Mouse (Mus musculus) hindbrain, embryonic 15.5 days (tissue): ENCODE data around the gene Acox2. TPM values are rescaled to one million over a fixed set of nuclear protein-coding genes. Genes with fewer than 3 reads are reported as not detected.
"Not testable (repeated sequence)": the region's sequence is repeated elsewhere in the genome, so short reads cannot be mapped to it uniquely, and the experiment has no call there.

ENCODE experiments used
- ATAC-seq: fragments of 200-750 bp; cut with Nextera tagmentation; 2 replicates; pipeline ENCODE4 v1.8.0; 2017; ENCODE audit warnings: low read depth, moderate number of reproducible peaks, moderate TSS enrichment; ENCODE audit not compliant: low FRiP score
- H3K27ac ChIP-seq: fragments of 300-500 bp; sonication (generic); replicated peaks from 2 replicates; pipeline ENCODE4 v1.5.1; 2015; ENCODE audit warnings: mild to moderate bottlenecking, inconsistent platforms
- H3K27me3 ChIP-seq: fragments of 300-500 bp; sonication (generic); 2 replicates; pipeline ENCODE4 v1.6.1; 2015; ENCODE audit warnings: control low read depth, inconsistent platforms
- H3K36me3 ChIP-seq: fragments of 300-500 bp; sonication (generic); 2 replicates; pipeline ENCODE4 v1.6.1; 2015; ENCODE audit warnings: control low read depth, inconsistent platforms
- H3K4me1 ChIP-seq: fragments of 300-500 bp; sonication (generic); replicated peaks from 2 replicates; pipeline ENCODE4 v1.6.1; 2015; ENCODE audit warnings: control low read depth, inconsistent platforms
- H3K4me2 ChIP-seq: fragments of 300-500 bp; sonication (generic); 2 replicates; pipeline ENCODE4 v1.6.1; 2015; ENCODE audit warnings: moderate library complexity, mild to moderate bottlenecking, inconsistent platforms
- H3K4me3 ChIP-seq: fragments of 300-500 bp; sonication (generic); 2 replicates; pipeline ENCODE4 v1.5.1; 2015; ENCODE audit warnings: mild to moderate bottlenecking, inconsistent platforms
- H3K9ac ChIP-seq: fragments of 300-500 bp; sonication (generic); 2 replicates; pipeline ENCODE4 v1.6.1; 2015; ENCODE audit warnings: inconsistent platforms
- H3K9me3 ChIP-seq: fragments of 300-500 bp; sonication (generic); 2 replicates; pipeline ENCODE4 v1.6.1; 2016; ENCODE audit warnings: control low read depth, inconsistent platforms
- WGBS: fragments of 180-500 bp; shearing (Covaris S2); methylation state at CpG from one replicate; pipeline ENCODE4 v1.1.7; 2015; 5-methylcytosine and 5-hydroxymethylcytosine counted together
- polyA plus RNA-seq: library from polyadenylated mRNA; unstranded; fragments of >200 nt; fragmentation: Nextera tagmentation; extraction: Ambion mirVana; gene quantifications from 2 replicates; pipeline ENCODE4 v1.2.1, GENCODE M21; 2015

The Acox2 gene
- polyA plus RNA-seq = 0.13 TPM in 1 of 2 replicates, not detected in the other

GRCm38 (mm10) chr14:8259166-8259565 is at the start of gene Acox2:
Acox2 (minus strand) TSS chr14:8259353.
- Histone ChIP-seq H3K4me3 (no peak within 1 kb of the TSS), H3K4me1 (no peaks in the 10 kb centered on the region), H3K9ac (no peak within 1 kb of the TSS), H3K9me3 (no peaks in the 10 kb centered on the region), H3K27ac (no peak within 1 kb of the TSS), H3K36me3 (no peaks in the 10 kb centered on the region), H3K4me2 (no peak within 1 kb of the TSS), H3K27me3 (no peaks in the 10 kb centered on the region)
- ATAC-seq = no peak
- 87% methylated on average over 3 of the region's 3 CpGs for WGBS

GRCm38 (mm10) chr14:8308650-8309049 is 49.5 kb upstream of the Acox2 start:
- Histone ChIP-seq H3K9ac (no peak overlapping the region), H3K4me2 (no peak overlapping the region), H3K9me3 (no peaks in the 10 kb centered on the region), H3K4me1 (peaks cover 8% of the 10 kb centered on the region; the same call in 1 of the 2 replicates), H3K4me3 (no peak overlapping the region), H3K27me3 (peaks cover 9% of the 10 kb centered on the region; the same call in 1 of the 2 replicates), H3K36me3 (no peaks in the 10 kb centered on the region), H3K27ac (no peak overlapping the region)
- ATAC-seq = no peak
- WGBS = 85% methylated on average over 3 of the region's 3 CpGs

- 87% methylated on average over 6 of the region's 6 CpGs for WGBS
- H3K9ac ChIP-seq = no peak overlapping the region
- peaks cover 5% of the 10 kb centered on the region; the same call in 1 of the 2 replicates for H3K27me3 ChIP-seq
- H3K4me1 ChIP-seq = peaks cover 8% of the 10 kb centered on the region; the same call in 1 of the 2 replicates
- no peak for ATAC-seq
- no peaks in the 10 kb centered on the region for H3K36me3 ChIP-seq
- H3K4me3 ChIP-seq = no peak overlapping the region
- no peak overlapping the region for H3K27ac ChIP-seq
- no peak overlapping the region for H3K4me2 ChIP-seq
- H3K9me3 ChIP-seq = no peaks in the 10 kb centered on the region
Observed at GRCm38 (mm10) chr14:8306884-8307283, 47.7 kb upstream of the Acox2 start.

GRCm38 (mm10) chr14:8305014-8305413 is 45.9 kb upstream of the Acox2 start:
- no peak for ATAC-seq
- Histone ChIP-seq H3K4me3 (no peak overlapping the region), H3K9ac (no peak overlapping the region), H3K9me3 (no peaks in the 10 kb centered on the region), H3K4me1 (peaks cover 8% of the 10 kb centered on the region; the same call in 1 of the 2 replicates), H3K36me3 (no peaks in the 10 kb centered on the region), H3K4me2 (no peak overlapping the region), H3K27ac (no peak overlapping the region), H3K27me3 (peaks cover 5% of the 10 kb centered on the region; the same call in 1 of the 2 replicates)
- WGBS = 63% methylated on average over 3 of the region's 3 CpGs

GRCm38 (mm10) chr14:8304082-8304481 is 44.9 kb upstream of the Acox2 start:
- no peaks in the 10 kb centered on the region for H3K9me3 ChIP-seq

GRCm38 (mm10) chr14:8302687-8303086 is 43.5 kb upstream of the Acox2 start:
- no peak overlapping the region for H3K9ac ChIP-seq
- WGBS = 26% methylated on average over 10 of the region's 10 CpGs
- no peaks in the 10 kb centered on the region for H3K27me3 ChIP-seq
- no peak for ATAC-seq
- no peak overlapping the region for H3K4me3 ChIP-seq
- no peak overlapping the region for H3K4me2 ChIP-seq
- no peaks in the 10 kb centered on the region for H3K9me3 ChIP-seq
- no peak overlapping the region for H3K27ac ChIP-seq
- H3K36me3 ChIP-seq = no peaks in the 10 kb centered on the region
- H3K4me1 ChIP-seq = no peaks in the 10 kb centered on the region

More at GRCm38 (mm10) chr14:8304082-8304481, 44.9 kb upstream of the Acox2 start:
- H3K27me3 ChIP-seq = peaks cover 5% of the 10 kb centered on the region; the same call in 1 of the 2 replicates
- no peak overlapping the region for H3K9ac ChIP-seq
- H3K36me3 ChIP-seq = no peaks in the 10 kb centered on the region
- H3K4me1 ChIP-seq = no peaks in the 10 kb centered on the region
- no peak overlapping the region for H3K4me3 ChIP-seq
- no peak for ATAC-seq
- no peak overlapping the region for H3K27ac ChIP-seq
- H3K4me2 ChIP-seq = no peak overlapping the region

GRCm38 (mm10) chr14:8300281-8300680 is 41.1 kb upstream of the Acox2 start:
- no peaks in the 10 kb centered on the region for H3K36me3 ChIP-seq
- H3K4me2 ChIP-seq = no peak overlapping the region
- H3K4me1 ChIP-seq = no peaks in the 10 kb centered on the region
- WGBS = 33% methylated on average over 8 of the region's 8 CpGs
- H3K4me3 ChIP-seq = no peak overlapping the region
- no peak overlapping the region for H3K9ac ChIP-seq
- H3K27me3 ChIP-seq = no peaks in the 10 kb centered on the region
- H3K27ac ChIP-seq = no peak overlapping the region
- ATAC-seq = no peak
- H3K9me3 ChIP-seq = no peaks in the 10 kb centered on the region

- H3K4me3 ChIP-seq = no peak overlapping the region
- H3K27me3 ChIP-seq = no peaks in the 10 kb centered on the region
- no peaks in the 10 kb centered on the region for H3K36me3 ChIP-seq
- ATAC-seq = no peak
- WGBS = 83% methylated on average over 5 of the region's 5 CpGs
- H3K27ac ChIP-seq = no peak overlapping the region
- H3K9me3 ChIP-seq = no peaks in the 10 kb centered on the region
- H3K4me2 ChIP-seq = no peak overlapping the region
- no peak overlapping the region for H3K9ac ChIP-seq
- no peaks in the 10 kb centered on the region for H3K4me1 ChIP-seq
Observed at GRCm38 (mm10) chr14:8297889-8298293, 38.7 kb upstream of the Acox2 start.

- Histone ChIP-seq H3K4me3 (no peak overlapping the region), H3K9ac (no peak overlapping the region), H3K9me3 (peaks cover 7% of the 10 kb centered on the region; the same call in 1 of the 2 replicates), H3K36me3 (no peaks in the 10 kb centered on the region), H3K27me3 (no peaks in the 10 kb centered on the region), H3K4me1 (no peaks in the 10 kb centered on the region), H3K27ac (no peak overlapping the region), H3K4me2 (no peak overlapping the region)
- 97% methylated on average over 1 of the region's 1 CpGs for WGBS
- no peak for ATAC-seq
Observed at GRCm38 (mm10) chr14:8294257-8294656, 35.1 kb upstream of the Acox2 start.

- H3K4me3 ChIP-seq, H3K27ac ChIP-seq, H3K27me3 ChIP-seq, H3K4me1 ChIP-seq, H3K9me3 ChIP-seq, H3K36me3 ChIP-seq, H3K4me2 ChIP-seq, H3K9ac ChIP-seq: not testable (repeated sequence)
- ATAC-seq = peak; percentile 80; the same call in 1 of the 2 replicates
- 81% methylated on average over 5 of the region's 5 CpGs for WGBS
Observed at GRCm38 (mm10) chr14:8286595-8286994, 27.4 kb upstream of the Acox2 start.

- ATAC-seq = no peak
- no peak overlapping the region for H3K4me2 ChIP-seq
- no peak overlapping the region for H3K4me3 ChIP-seq
- H3K9ac ChIP-seq = no peak overlapping the region
- no peaks in the 10 kb centered on the region for H3K4me1 ChIP-seq
- no peaks in the 10 kb centered on the region for H3K9me3 ChIP-seq
- no peaks in the 10 kb centered on the region for H3K27me3 ChIP-seq
- no peak overlapping the region for H3K27ac ChIP-seq
- no peaks in the 10 kb centered on the region for H3K36me3 ChIP-seq
Observed at GRCm38 (mm10) chr14:8283784-8284183, 24.6 kb upstream of the Acox2 start.

- H3K4me1 ChIP-seq, ATAC-seq, H3K27me3 ChIP-seq, H3K36me3 ChIP-seq, H3K4me2 ChIP-seq, H3K4me3 ChIP-seq, H3K9me3 ChIP-seq, H3K9ac ChIP-seq, H3K27ac ChIP-seq: not testable (repeated sequence)
- WGBS = 82% methylated on average over 8 of the region's 8 CpGs
Observed at GRCm38 (mm10) chr14:8271281-8271680, 12.1 kb upstream of the Acox2 start.

GRCm38 (mm10) chr14:8264378-8264777 is 5.2 kb upstream of the Acox2 start:
- Histone ChIP-seq H3K9me3 (0 out of 2 replicates have a peak, but pooled peaks cover 3% of the 10 kb centered on the region), H3K27ac (no peak overlapping the region), H3K4me3 (no peak overlapping the region), H3K9ac (no peak overlapping the region), H3K27me3 (no peaks in the 10 kb centered on the region), H3K36me3 (no peaks in the 10 kb centered on the region), H3K4me1 (no peaks in the 10 kb centered on the region), H3K4me2 (no peak overlapping the region)
- 94% methylated on average over 1 of the region's 1 CpGs for WGBS
- no peak for ATAC-seq
